Mouse (Mus musculus): ENCODE measurements around the gene Vav2. TPM values are rescaled to one million over a fixed set of nuclear protein-coding genes. Genes with fewer than 3 reads are reported as not detected.
A peak's percentile ranks its signal among the peaks of the same experiment; 100 is the strongest.

Gene Vav2
- polyA plus RNA-seq, 1 experiment from 2014 or later, result 6.8 TPM

DNA sequence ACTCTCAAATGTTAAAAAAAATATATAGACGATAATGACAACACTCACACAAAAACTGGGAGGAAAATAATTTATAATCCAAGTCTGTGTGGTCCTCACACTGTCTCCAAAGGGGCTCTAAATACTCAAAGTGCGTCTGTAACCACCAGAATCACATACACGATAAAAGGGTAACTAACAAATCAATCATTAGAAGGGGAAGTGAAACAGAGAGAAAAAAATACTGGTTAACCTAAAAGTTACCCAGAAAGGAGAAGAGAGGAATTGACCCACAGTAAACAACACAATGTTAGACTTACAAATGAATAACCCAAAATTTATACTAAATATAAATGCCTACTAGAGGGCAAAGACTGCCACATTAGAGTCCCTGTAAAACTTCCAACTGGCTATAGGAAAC lies 161.0 kb downstream of the Vav2 start:
- H3K9me3 ChIP-seq (ENCODE audit: control insufficient read depth, low read length), result no peaks in the 10 kb centered on the region
- 89% methylated on average over 3 of the region's 3 CpGs for WGBS
- H3K4me1 ChIP-seq (ENCODE audit: control insufficient read depth, insufficient read depth, low read length), result no peaks in the 10 kb centered on the region
- H3K9ac ChIP-seq (ENCODE audit: low read length), result no peak overlapping the region
- H3K4me3 ChIP-seq (ENCODE audit: low read depth, low read length), result no peak overlapping the region
- no peak overlapping the region for H3K27ac ChIP-seq (replicated peaks; ENCODE audit: low read depth, low read length)
- H3K4me2 ChIP-seq (ENCODE audit: low read depth, severe bottlenecking), result no peak overlapping the region
- H3K27me3 ChIP-seq (ENCODE audit: control insufficient read depth, insufficient read depth, low read length), result no peaks in the 10 kb centered on the region
- DNase-seq (ENCODE audit: low spot score), result no peak
- peaks cover 8% of the 10 kb centered on the region for H3K36me3 ChIP-seq (ENCODE audit: control insufficient read depth, insufficient read depth, low read length)
- ATAC-seq (ENCODE audit: insufficient number of reproducible peaks, low FRiP score, low TSS enrichment, low read depth), result no peak

DNA sequence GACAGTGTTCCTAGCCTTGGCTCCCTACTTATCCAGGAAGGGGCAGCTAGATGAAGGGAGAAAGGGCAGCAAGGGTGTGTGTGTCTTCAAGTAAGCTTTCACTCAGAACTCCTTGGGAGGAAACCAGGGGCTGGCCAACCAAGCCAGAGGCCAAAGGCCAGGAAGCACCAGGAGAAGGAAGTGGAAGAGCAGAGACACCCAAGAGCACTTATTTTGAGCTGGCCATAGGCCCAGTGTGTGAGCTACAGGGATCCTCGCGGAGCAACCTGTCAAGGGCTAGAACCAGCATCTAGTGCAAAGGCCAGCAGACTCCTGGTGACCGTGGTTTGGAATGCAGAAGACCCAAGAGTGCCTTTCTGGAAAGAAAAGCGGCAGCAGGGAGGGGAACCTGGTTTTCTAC lies 163.8 kb downstream of the Vav2 start:
- Histone ChIP-seq H3K36me3 (ENCODE audit: control insufficient read depth, insufficient read depth, low read length) (no peaks in the 10 kb centered on the region), H3K27ac (replicated peaks; ENCODE audit: low read depth, low read length) (no peak overlapping the region), H3K9me3 (ENCODE audit: control insufficient read depth, low read length) (no peaks in the 10 kb centered on the region), H3K4me3 (ENCODE audit: low read depth, low read length) (no peak overlapping the region), H3K4me2 (ENCODE audit: low read depth, severe bottlenecking) (no peak overlapping the region), H3K27me3 (ENCODE audit: control insufficient read depth, insufficient read depth, low read length) (no peaks in the 10 kb centered on the region), H3K9ac (ENCODE audit: low read length) (no peak overlapping the region), H3K4me1 (ENCODE audit: control insufficient read depth, insufficient read depth, low read length) (no peaks in the 10 kb centered on the region)
- WGBS, result 86% methylated on average over 4 of the region's 4 CpGs
- no peak for DNase-seq (ENCODE audit: low spot score)
- no peak for ATAC-seq (ENCODE audit: insufficient number of reproducible peaks, low FRiP score, low TSS enrichment, low read depth)

DNA sequence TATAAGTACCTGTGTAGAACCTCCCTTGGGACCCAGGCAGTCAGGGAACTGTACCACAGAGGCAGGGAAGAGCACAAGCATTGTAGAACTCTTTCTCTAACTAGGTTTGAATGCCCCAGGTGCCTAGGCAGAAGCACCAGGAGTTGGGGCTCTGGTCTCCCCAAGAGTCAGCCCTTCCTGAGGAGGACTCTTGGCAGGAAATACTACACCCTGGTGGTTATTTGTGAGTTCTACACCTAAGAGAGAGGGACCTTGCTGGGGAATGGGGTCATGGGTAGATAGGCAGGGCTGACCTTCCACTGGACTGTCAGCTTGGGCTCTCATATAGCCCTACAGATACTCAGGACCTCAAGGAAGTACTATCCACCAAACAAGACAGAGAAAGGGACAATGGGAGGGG lies 175.4 kb downstream of the Vav2 start:
- Histone ChIP-seq H3K4me3 (ENCODE audit: low read depth, low read length) (no peak overlapping the region), H3K4me2 (ENCODE audit: low read depth, severe bottlenecking) (no peak overlapping the region), H3K9ac (ENCODE audit: low read length) (no peak overlapping the region), H3K36me3 (ENCODE audit: control insufficient read depth, insufficient read depth, low read length) (no peaks in the 10 kb centered on the region), H3K4me1 (ENCODE audit: control insufficient read depth, insufficient read depth, low read length) (no peaks in the 10 kb centered on the region), H3K27me3 (ENCODE audit: control insufficient read depth, insufficient read depth, low read length) (no peaks in the 10 kb centered on the region), H3K9me3 (ENCODE audit: control insufficient read depth, low read length) (no peaks in the 10 kb centered on the region), H3K27ac (replicated peaks; ENCODE audit: low read depth, low read length) (no peak overlapping the region)
- ATAC-seq (ENCODE audit: insufficient number of reproducible peaks, low FRiP score, low TSS enrichment, low read depth) (no peak), DNase-seq (ENCODE audit: low spot score) (no peak)

GRCm38 (mm10) chr2:27248211-27248610 lies 178.6 kb downstream of the Vav2 start, which contains the start of gene Sardh:
Sardh (minus strand) TSS chr2:27248337.
- Histone ChIP-seq H3K9ac (ENCODE audit: low read length) (no peak within 1 kb of the TSS), H3K9me3 (ENCODE audit: control insufficient read depth, low read length) (no peaks in the 10 kb centered on the region), H3K27ac (replicated peaks; ENCODE audit: low read depth, low read length) (no peak within 1 kb of the TSS), H3K4me3 (ENCODE audit: low read depth, low read length) (no peak within 1 kb of the TSS), H3K4me1 (ENCODE audit: control insufficient read depth, insufficient read depth, low read length) (no peaks in the 10 kb centered on the region), H3K36me3 (ENCODE audit: control insufficient read depth, insufficient read depth, low read length) (no peaks in the 10 kb centered on the region), H3K4me2 (ENCODE audit: low read depth, severe bottlenecking) (no peak within 1 kb of the TSS), H3K27me3 (ENCODE audit: control insufficient read depth, insufficient read depth, low read length) (no peaks in the 10 kb centered on the region)
- no peak for DNase-seq (ENCODE audit: low spot score)
- WGBS, result 84% methylated on average over 2 of the region's 2 CpGs
- no peak for ATAC-seq (ENCODE audit: insufficient number of reproducible peaks, low FRiP score, low TSS enrichment, low read depth)

DNA sequence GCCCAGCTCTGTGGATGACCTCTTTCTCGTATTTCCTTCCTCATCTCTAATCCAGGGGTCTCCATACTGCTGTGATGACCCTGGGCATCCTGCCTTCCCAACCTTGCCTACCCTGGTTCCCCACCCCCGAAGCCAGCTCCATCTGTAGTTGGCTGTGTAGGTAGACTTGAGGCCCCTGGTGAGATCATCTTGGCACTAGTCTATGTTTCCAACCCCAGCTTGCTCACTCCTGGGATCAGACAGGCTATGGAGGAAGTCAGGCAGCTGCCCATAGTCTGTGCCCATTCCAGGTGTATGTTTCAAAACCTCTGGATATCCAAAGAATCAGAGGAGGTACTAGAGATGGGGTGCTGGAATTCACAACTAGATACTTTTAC lies 179.4 kb downstream of the Vav2 start:
- H3K27me3 ChIP-seq (ENCODE audit: control insufficient read depth, insufficient read depth, low read length), result no peaks in the 10 kb centered on the region
- no peaks in the 10 kb centered on the region for H3K4me1 ChIP-seq (ENCODE audit: control insufficient read depth, insufficient read depth, low read length)
- 57% methylated on average over 2 of the region's 2 CpGs for WGBS
- H3K9ac ChIP-seq (ENCODE audit: low read length), result no peak overlapping the region
- H3K27ac ChIP-seq (replicated peaks; ENCODE audit: low read depth, low read length), result no peak overlapping the region
- ATAC-seq (ENCODE audit: insufficient number of reproducible peaks, low FRiP score, low TSS enrichment, low read depth) (no peak), DNase-seq (ENCODE audit: low spot score) (no peak)
- H3K9me3 ChIP-seq (ENCODE audit: control insufficient read depth, low read length), result no peaks in the 10 kb centered on the region
- H3K36me3 ChIP-seq (ENCODE audit: control insufficient read depth, insufficient read depth, low read length), result no peaks in the 10 kb centered on the region
- H3K4me3 ChIP-seq (ENCODE audit: low read depth, low read length), result no peak overlapping the region
- H3K4me2 ChIP-seq (ENCODE audit: low read depth, severe bottlenecking), result no peak overlapping the region

- 56% methylated on average over 7 of the region's 7 CpGs for WGBS
- ATAC-seq (ENCODE audit: insufficient number of reproducible peaks, low FRiP score, low TSS enrichment, low read depth) (no peak), DNase-seq (ENCODE audit: low spot score) (no peak)
- H3K36me3 ChIP-seq (ENCODE audit: control insufficient read depth, insufficient read depth, low read length), result no peaks in the 10 kb centered on the region
- no peak overlapping the region for H3K4me3 ChIP-seq (ENCODE audit: low read depth, low read length)
- H3K9ac ChIP-seq (ENCODE audit: low read length), result no peak overlapping the region
- H3K4me2 ChIP-seq (ENCODE audit: low read depth, severe bottlenecking), result no peak overlapping the region
- H3K4me1 ChIP-seq (ENCODE audit: control insufficient read depth, insufficient read depth, low read length), result no peaks in the 10 kb centered on the region
- H3K27me3 ChIP-seq (ENCODE audit: control insufficient read depth, insufficient read depth, low read length), result no peaks in the 10 kb centered on the region
- H3K27ac ChIP-seq (replicated peaks; ENCODE audit: low read depth, low read length), result no peak overlapping the region
- no peaks in the 10 kb centered on the region for H3K9me3 ChIP-seq (ENCODE audit: control insufficient read depth, low read length)
Measured at GRCm38 (mm10) chr2:27246712-27247486, 179.9 kb downstream of the Vav2 start.

DNA sequence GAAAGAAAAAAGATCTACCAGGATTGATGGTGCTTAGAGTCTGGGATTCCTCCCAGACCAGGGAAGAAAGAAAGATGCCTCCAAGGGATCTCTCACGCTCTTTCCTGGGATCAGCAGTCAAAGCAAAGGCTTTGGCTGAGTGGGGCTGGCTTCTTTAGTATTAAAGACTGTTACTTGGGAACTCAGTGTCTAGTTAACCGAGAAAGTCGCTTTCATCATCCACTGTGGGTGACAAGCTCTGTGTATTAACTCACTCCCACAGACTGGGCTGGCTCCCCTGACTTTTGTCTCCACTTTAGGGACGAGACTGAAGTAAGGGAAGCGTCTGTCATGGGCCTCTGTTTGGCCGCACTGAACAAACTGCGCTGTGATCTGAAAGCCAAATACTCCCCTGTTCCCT lies 180.9 kb downstream of the Vav2 start:
- no peak overlapping the region for H3K9ac ChIP-seq (ENCODE audit: low read length)
- no peaks in the 10 kb centered on the region for H3K36me3 ChIP-seq (ENCODE audit: control insufficient read depth, insufficient read depth, low read length)
- H3K4me1 ChIP-seq (ENCODE audit: control insufficient read depth, insufficient read depth, low read length), result no peaks in the 10 kb centered on the region
- H3K27me3 ChIP-seq (ENCODE audit: control insufficient read depth, insufficient read depth, low read length), result no peaks in the 10 kb centered on the region
- no peak for ATAC-seq (ENCODE audit: insufficient number of reproducible peaks, low FRiP score, low TSS enrichment, low read depth)
- WGBS, result 72% methylated on average over 7 of the region's 7 CpGs
- H3K4me2 ChIP-seq (ENCODE audit: low read depth, severe bottlenecking), result no peak overlapping the region
- H3K27ac ChIP-seq (replicated peaks; ENCODE audit: low read depth, low read length), result no peak overlapping the region
- no peaks in the 10 kb centered on the region for H3K9me3 ChIP-seq (ENCODE audit: control insufficient read depth, low read length)
- H3K4me3 ChIP-seq (ENCODE audit: low read depth, low read length), result no peak overlapping the region
- no peak for DNase-seq (ENCODE audit: low spot score)

DNA sequence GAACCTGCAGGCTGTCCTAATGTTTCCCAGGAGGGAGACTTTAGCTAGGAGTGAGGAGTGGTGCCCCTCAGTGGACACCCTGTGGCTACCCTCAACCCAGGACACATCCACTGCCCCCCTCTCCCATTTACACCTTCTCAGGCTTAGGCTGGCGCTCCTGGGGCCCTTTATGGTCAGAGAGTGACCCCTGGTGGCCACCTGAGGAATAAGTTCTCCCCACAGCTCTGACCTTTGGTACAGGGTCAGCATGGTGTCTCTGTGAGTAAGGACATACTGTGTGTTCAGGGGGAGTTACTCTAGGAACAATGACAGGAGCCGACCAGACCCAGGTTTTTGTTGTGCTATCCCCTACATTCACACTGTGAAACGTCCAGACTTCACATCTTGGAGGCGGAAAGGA lies 189.5 kb downstream of the Vav2 start:
- H3K4me2 ChIP-seq (ENCODE audit: low read depth, severe bottlenecking), result no peak overlapping the region
- H3K4me3 ChIP-seq (ENCODE audit: low read depth, low read length), result no peak overlapping the region
- no peak overlapping the region for H3K9ac ChIP-seq (ENCODE audit: low read length)
- peak; percentile 81 for DNase-seq (ENCODE audit: low spot score)
- ATAC-seq (ENCODE audit: insufficient number of reproducible peaks, low FRiP score, low TSS enrichment, low read depth), result 0 out of 2 replicates have a peak, but pooled peaks have one; percentile 55
- H3K9me3 ChIP-seq (ENCODE audit: control insufficient read depth, low read length), result no peaks in the 10 kb centered on the region
- H3K36me3 ChIP-seq (ENCODE audit: control insufficient read depth, insufficient read depth, low read length), result no peaks in the 10 kb centered on the region
- 26% methylated on average over 4 of the region's 4 CpGs for WGBS
- H3K27me3 ChIP-seq (ENCODE audit: control insufficient read depth, insufficient read depth, low read length), result no peaks in the 10 kb centered on the region
- no peak overlapping the region for H3K27ac ChIP-seq (replicated peaks; ENCODE audit: low read depth, low read length)
- no peaks in the 10 kb centered on the region; the same call in 1 of the 2 replicates for H3K4me1 ChIP-seq (ENCODE audit: control insufficient read depth, insufficient read depth, low read length)

- no peak overlapping the region for H3K4me2 ChIP-seq (ENCODE audit: low read depth, severe bottlenecking)
- no peak overlapping the region for H3K27ac ChIP-seq (replicated peaks; ENCODE audit: low read depth, low read length)
- H3K9ac ChIP-seq (ENCODE audit: low read length), result no peak overlapping the region
- no peak; the same call in 1 of the 2 replicates for ATAC-seq (ENCODE audit: insufficient number of reproducible peaks, low FRiP score, low TSS enrichment, low read depth)
- WGBS, result 14% methylated on average over 3 of the region's 3 CpGs
- H3K9me3 ChIP-seq (ENCODE audit: control insufficient read depth, low read length), result no peaks in the 10 kb centered on the region
- peak; percentile 84 for DNase-seq (ENCODE audit: low spot score)
- H3K27me3 ChIP-seq (ENCODE audit: control insufficient read depth, insufficient read depth, low read length), result no peaks in the 10 kb centered on the region
- no peak overlapping the region for H3K4me3 ChIP-seq (ENCODE audit: low read depth, low read length)
- H3K4me1 ChIP-seq (ENCODE audit: control insufficient read depth, insufficient read depth, low read length), result peaks cover 3% of the 10 kb centered on the region; the same call in 1 of the 2 replicates
- no peaks in the 10 kb centered on the region for H3K36me3 ChIP-seq (ENCODE audit: control insufficient read depth, insufficient read depth, low read length)
Measured at GRCm38 (mm10) chr2:27235729-27236128, 191.1 kb downstream of the Vav2 start.

Measured in limb, embryonic 11.5 days (tissue).